Mouse (Mus musculus): ENCODE results near the gene Atp13a1.

- TF ChIP-seq CTCF (IDR thresholded peaks at IDR 0.05) (no peak), EP300 (IDR thresholded peaks at IDR 0.05) (no peak)
Measured at GRCm38 (mm10) chr8:69805491-69805890, 14.5 kb downstream of the Atp13a1 start.
